In the genomic region with DNA sequence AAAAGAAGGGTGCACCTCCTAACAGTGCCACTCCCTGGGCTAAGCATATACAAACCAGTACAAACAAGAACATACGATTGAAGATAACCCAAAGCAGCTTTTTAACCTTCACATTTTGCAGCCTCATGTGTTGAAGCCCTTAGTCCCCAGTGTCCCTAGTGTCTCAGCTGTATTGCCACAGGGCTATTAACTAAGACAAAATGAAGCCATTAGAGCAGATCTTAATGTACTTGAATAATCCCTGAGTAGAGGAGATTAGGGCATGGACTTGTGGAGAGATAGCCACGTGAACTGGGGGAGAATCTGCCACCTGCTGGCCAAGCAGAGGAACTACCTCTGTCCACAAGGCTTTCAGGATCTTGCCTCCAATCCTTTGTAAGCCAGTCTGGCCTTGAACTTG, we compare ENCODE assay signal across 10 mouse cellular contexts. TPM values are rescaled to one million over a fixed set of nuclear protein-coding genes. Genes with fewer than 3 reads are reported as not detected.
DNase-seq lines count a peak whose midpoint lies in the region; ATAC-seq and TF ChIP-seq lines count a peak whose summit lies in the region.
"Not testable (repeated sequence)": the region's sequence is repeated elsewhere in the genome, so short reads cannot be mapped to it uniquely, and the experiment has no call there.
"Had no signal": no experiment of that assay in that cellular context is flagged by ENCODE, and none has a peak within 500 bp of the region (broad histone marks: within the 10 kb centered on the region; RNA-seq: fewer than 3 reads in every experiment).

No protein-coding gene starts in this region.

- H3K27ac ChIP-seq in bone marrow macrophage, adult 2 months (ENCODE audit: insufficient read depth, low read depth, low read length); intestine, embryonic 15.5 days; lung, postnatal 0 days (ENCODE audit: low read length); stomach, embryonic 14.5 days (ENCODE audit: low read length): not testable (repeated sequence)

- not testable (repeated sequence) for TF ChIP-seq EP300 in lung, postnatal 0 days (IDR thresholded peaks at IDR 0.05)

- H3K36me3 ChIP-seq in intestine, embryonic 15.5 days; lung, postnatal 0 days (ENCODE audit: insufficient read depth, low read length); stomach, embryonic 14.5 days (ENCODE audit: control insufficient read depth, insufficient read depth, low read length): not testable (repeated sequence)

- not testable (repeated sequence) for H3K4me2 ChIP-seq in intestine, embryonic 15.5 days (replicated peaks); lung, postnatal 0 days (replicated peaks; ENCODE audit: low read depth, low read length); stomach, embryonic 14.5 days (replicated peaks; ENCODE audit: low read depth, low read length)

- 43% methylated on average over 2 of the region's 2 CpGs for WGBS in intestine, embryonic 15.5 days
- WGBS in lung, postnatal 0 days, result 30% methylated on average over 2 of the region's 2 CpGs
- WGBS in stomach, embryonic 14.5 days, result 26% methylated on average over 2 of the region's 2 CpGs

- H3K9me3 ChIP-seq in intestine, embryonic 15.5 days; lung, postnatal 0 days (ENCODE audit: low read length); stomach, embryonic 14.5 days (ENCODE audit: control insufficient read depth, low read depth, low read length): not testable (repeated sequence)

- not testable (repeated sequence) for TF ChIP-seq POLR2A in bone marrow macrophage, adult 2 months (IDR thresholded peaks at IDR 0.05; ENCODE audit: borderline replicate concordance, low read depth, low read length)

- peak; percentile 72 for ATAC-seq in granulocyte monocyte progenitor cell, adult 5-6 weeks (replicated peaks; ENCODE audit: poor library complexity, severe bottlenecking)
- ATAC-seq in intestine, embryonic 15.5 days, result peak; percentile 58
- peak; percentile 48 for ATAC-seq in lung, postnatal 0 days
- peak; percentile 37; the same call in 1 of the 2 replicates for ATAC-seq in stomach, embryonic 14.5 days (ENCODE audit: insufficient number of reproducible peaks, insufficient read depth, low FRiP score, low read depth)

- H3K27me3 ChIP-seq in intestine, embryonic 15.5 days (replicated peaks); lung, postnatal 0 days (replicated peaks; ENCODE audit: insufficient read depth, low read length); stomach, embryonic 14.5 days (ENCODE audit: control insufficient read depth, insufficient read depth, low read length): not testable (repeated sequence)

- H3K4me3 ChIP-seq in bone marrow macrophage, adult 2 months (ENCODE audit: insufficient read depth, low read length); intestine, embryonic 15.5 days (replicated peaks); lung, postnatal 0 days (ENCODE audit: low read depth, low read length); stomach, embryonic 14.5 days (ENCODE audit: low read depth, low read length): not testable (repeated sequence)

- H3K9ac ChIP-seq in intestine, embryonic 15.5 days; lung, postnatal 0 days (replicated peaks; ENCODE audit: low read depth); stomach, embryonic 14.5 days (replicated peaks; ENCODE audit: low read depth, low read length): not testable (repeated sequence)

- peak; percentile 46 for DNase-seq in ES-CJ7 (ENCODE audit: low read depth, low spot score)
- peak; percentile 27 for DNase-seq in embryo, embryonic 11 days
- DNase-seq in lung, postnatal 0 days (ENCODE audit: low spot score), result peak; percentile 69
- DNase-seq in naive thymus-derived CD4-positive, alpha-beta T cell, adult 2 months (ENCODE audit: low read depth), result peak; percentile 68

- not testable (repeated sequence) for H3K4me1 ChIP-seq in bone marrow macrophage, adult 2 months (ENCODE audit: control insufficient read depth, insufficient read depth, low read length); intestine, embryonic 15.5 days (replicated peaks); lung, postnatal 0 days (ENCODE audit: insufficient read depth, low read depth, low read length); stomach, embryonic 14.5 days (ENCODE audit: control insufficient read depth, insufficient read depth, low read length)

- peak; percentile 38 for TF ChIP-seq CTCF in bone marrow macrophage, adult 2 months (IDR thresholded peaks at IDR 0.05; ENCODE audit: low read depth, low read length)
- peak; percentile 78 for TF ChIP-seq CTCF in lung, postnatal 0 days (IDR thresholded peaks at IDR 0.05)

RNA-seq across cellular contexts. Expression of a gene that starts 21.6 kb away (rescaled TPM):
- 227 and 262 TPM in 2 replicates for polyA plus RNA-seq in bone marrow macrophage, adult 2 months (2012; ENCODE audit: insufficient read depth, insufficient read length, missing spikeins)
- not detected in 2 replicates for total RNA-seq in granulocyte monocyte progenitor cell, adult 5-6 weeks (2014; fragmentation: Nextera tagmentation)
- not detected in 2 replicates for total RNA-seq in granulocyte monocyte progenitor cell, adult 5-6 weeks (2017)
- 11.7 and 13.1 TPM in 2 replicates for polyA plus RNA-seq in intestine, embryonic 15.5 days (2015; fragmentation: Nextera tagmentation; extraction: Ambion mirVana)
- 466 and 528 TPM in 2 replicates for polyA plus RNA-seq in lung, postnatal 0 days (2015; fragmentation: Nextera tagmentation; extraction: Ambion mirVana)
- polyA plus RNA-seq in stomach, embryonic 14.5 days (2014; fragmentation: Nextera tagmentation; extraction: Ambion mirVana), result 3.8 and 4.2 TPM in 2 replicates

RNA-seq across cellular contexts. Expression of a gene that starts 29.2 kb away (rescaled TPM):
- polyA plus RNA-seq in bone marrow macrophage, adult 2 months (2012; ENCODE audit: insufficient read depth, insufficient read length, missing spikeins), result 2.8 TPM in 1 of 2 replicates, not detected in the other
- 0.71 and 3.4 TPM in 2 replicates for total RNA-seq in granulocyte monocyte progenitor cell, adult 5-6 weeks (2014; fragmentation: Nextera tagmentation)
- total RNA-seq in granulocyte monocyte progenitor cell, adult 5-6 weeks (2017), result 2.7 and 3.7 TPM in 2 replicates
- polyA plus RNA-seq in intestine, embryonic 15.5 days (2015; fragmentation: Nextera tagmentation; extraction: Ambion mirVana), result 10.5 and 14.2 TPM in 2 replicates
- polyA plus RNA-seq in lung, postnatal 0 days (2015; fragmentation: Nextera tagmentation; extraction: Ambion mirVana), result 363 and 479 TPM in 2 replicates
- polyA plus RNA-seq in stomach, embryonic 14.5 days (2014; fragmentation: Nextera tagmentation; extraction: Ambion mirVana), result 10.5 and 12.8 TPM in 2 replicates

RNA-seq across cellular contexts. Expression of a gene that starts 36.2 kb away (rescaled TPM):
- polyA plus RNA-seq in bone marrow macrophage, adult 2 months (2012; ENCODE audit: insufficient read depth, insufficient read length, missing spikeins), result 2.0 and 2.9 TPM in 2 replicates
- 2.6 TPM in 1 of 2 replicates, not detected in the other for total RNA-seq in granulocyte monocyte progenitor cell, adult 5-6 weeks (2014; fragmentation: Nextera tagmentation)
- 1.7 and 1.8 TPM in 2 replicates for total RNA-seq in granulocyte monocyte progenitor cell, adult 5-6 weeks (2017)
- not detected in 2 replicates for polyA plus RNA-seq in intestine, embryonic 15.5 days (2015; fragmentation: Nextera tagmentation; extraction: Ambion mirVana)
- 1.9 and 2.8 TPM in 2 replicates for polyA plus RNA-seq in lung, postnatal 0 days (2015; fragmentation: Nextera tagmentation; extraction: Ambion mirVana)
- polyA plus RNA-seq in stomach, embryonic 14.5 days (2014; fragmentation: Nextera tagmentation; extraction: Ambion mirVana), result not detected in 2 replicates
- polyA plus RNA-seq: forebrain, embryonic 16.5 days; limb, embryonic 11.5 days had no signal

Comparison
In these comparisons a context has a peak if more than half of its experiments do, and no peak if none do; other contexts are left out.
1. RNA of a gene that starts 21.6 kb away (polyA plus RNA-seq): 466 to 528 TPM in lung, postnatal 0 days and 227 to 262 TPM in bone marrow macrophage, adult 2 months; 11.7 to 13.1 TPM in intestine, embryonic 15.5 days and 3.8 to 4.2 TPM in stomach, embryonic 14.5 days; every median in the first group is over 10 times any median in the second.
2. RNA of a gene that starts 29.2 kb away (polyA plus RNA-seq): 363 to 479 TPM in lung, postnatal 0 days; 10.5 to 12.8 TPM in stomach, embryonic 14.5 days, 10.5 to 14.2 TPM in intestine, embryonic 15.5 days and 2.8 TPM in bone marrow macrophage, adult 2 months; every median in the first group is over 10 times any median in the second.
3. Peak in every context shown above with its lines, with median percentiles within 50 percentile points of each other: DNase-seq and ATAC-seq.